Mouse (Mus musculus) liver, embryonic 14.5 days (tissue): ENCODE measurements at regions not wholly inside any gene's neighbourhood (a gene's known extent, or its start where the extent isn't known, plus 50 kb on each side); places are given as distances from the start of the nearest gene placed in this dataset.
A peak's percentile ranks its signal among the peaks of the same experiment; 100 is the strongest.

Experiments used
- CTCF ChIP-seq: IDR thresholded peaks from 2 replicates; pipeline ENCODE4 v1.5.1; 2016; ENCODE audit warnings: antibody characterized with exemption, low read depth, control low read depth
- EP300 ChIP-seq: IDR thresholded peaks from 2 replicates; pipeline ENCODE4 v1.6.1; 2016; ENCODE audit warnings: antibody characterized with exemption, low read depth

GRCm38 (mm10) chr8:112972418-112972817 lies 402.6 kb downstream of the Cntnap4 start:
- TF ChIP-seq CTCF (peak; percentile 62), EP300 (no peak)
